Mouse (Mus musculus): ENCODE results near the gene Pdia2. TPM values are rescaled to one million over a fixed set of nuclear protein-coding genes. Genes with fewer than 3 reads are reported as not detected.

Pdia2 gene
- polyA plus RNA-seq, 1 experiment from 2014 or later: 1.0 TPM

DNA sequence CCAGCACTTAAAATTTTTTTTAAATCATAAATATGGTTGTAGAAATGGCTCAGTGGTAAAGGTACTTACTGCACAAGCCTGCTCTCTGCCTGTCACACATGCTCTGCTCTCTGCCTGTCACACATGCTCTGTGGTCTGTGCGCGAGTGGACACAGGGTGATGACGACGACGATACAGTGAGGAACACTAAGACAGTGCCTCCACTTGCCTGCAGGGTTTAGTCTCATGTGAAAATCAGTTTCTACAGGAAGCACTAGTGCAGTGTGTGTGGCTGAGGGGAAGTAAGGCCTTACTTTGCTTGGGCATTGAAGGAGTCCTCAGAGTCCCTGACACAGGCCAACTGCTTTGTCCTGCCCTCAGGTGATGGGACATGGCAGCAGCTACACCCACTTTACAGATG lies 30.9 kb upstream of the Pdia2 start:
- Histone ChIP-seq H3K9me3 (replicated peaks) (no peaks in the 10 kb centered on the region), H3K27me3 (replicated peaks) (no peaks in the 10 kb centered on the region), H3K9ac (no peak overlapping the region), H3K4me2 (no peak overlapping the region), H3K27ac (ENCODE audit: poor library complexity, severe bottlenecking) (no peak overlapping the region), H3K36me3 (no peaks in the 10 kb centered on the region), H3K4me1 (replicated peaks) (0 out of 2 replicates have a peak, but pooled peaks cover 7% of the 10 kb centered on the region), H3K4me3 (no peak overlapping the region)
- no peak for ATAC-seq (ENCODE audit: insufficient number of reproducible peaks, low FRiP score)
- 82% methylated on average over 5 of the region's 5 CpGs for WGBS

- Histone ChIP-seq H3K4me3 (no peak overlapping the region), H3K36me3 (peaks cover under 1% of the 10 kb centered on the region; the same call in 1 of the 2 replicates), H3K4me2 (no peak overlapping the region), H3K27ac (ENCODE audit: poor library complexity, severe bottlenecking) (no peak overlapping the region), H3K27me3 (replicated peaks) (no peaks in the 10 kb centered on the region), H3K9ac (no peak overlapping the region), H3K9me3 (replicated peaks) (no peaks in the 10 kb centered on the region), H3K4me1 (replicated peaks) (0 out of 2 replicates have a peak, but pooled peaks cover 7% of the 10 kb centered on the region)
- WGBS: 66% methylated on average over 12 of the region's 12 CpGs
- no peak for ATAC-seq (ENCODE audit: insufficient number of reproducible peaks, low FRiP score)
Observed at GRCm38 (mm10) chr17:26225150-26225549, 26.3 kb upstream of the Pdia2 start.

DNA sequence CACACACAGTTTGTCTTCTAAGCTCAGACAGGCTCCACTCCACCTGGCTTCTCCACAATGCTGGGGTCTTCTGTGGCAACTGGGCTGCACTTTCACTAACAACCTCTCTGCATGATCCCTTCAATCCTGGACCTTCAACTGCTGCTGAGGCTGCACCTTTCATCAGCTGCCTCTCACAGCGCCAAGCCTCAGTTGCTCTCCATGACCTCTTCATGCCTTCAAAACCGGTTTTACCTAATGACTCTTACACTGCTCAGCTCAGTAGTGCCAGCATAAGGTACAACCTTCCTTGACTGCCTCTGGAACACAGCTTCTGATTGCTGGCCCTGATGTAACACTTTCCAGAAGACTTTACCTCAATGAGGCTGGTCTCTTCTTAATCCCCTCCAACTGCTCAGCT lies 22.6 kb upstream of the Pdia2 start:
- 68% methylated on average over 2 of the region's 2 CpGs for WGBS
- no peaks in the 10 kb centered on the region for H3K9me3 ChIP-seq (replicated peaks)
- H3K4me1 ChIP-seq (replicated peaks): 0 out of 2 replicates have a peak, but pooled peaks cover 7% of the 10 kb centered on the region
- H3K4me3 ChIP-seq: no peak overlapping the region
- H3K9ac ChIP-seq: no peak overlapping the region
- no peak for ATAC-seq (ENCODE audit: insufficient number of reproducible peaks, low FRiP score)
- H3K36me3 ChIP-seq: peaks cover 3% of the 10 kb centered on the region; the same call in 1 of the 2 replicates
- no peak overlapping the region for H3K27ac ChIP-seq (ENCODE audit: poor library complexity, severe bottlenecking)
- no peak overlapping the region for H3K4me2 ChIP-seq
- H3K27me3 ChIP-seq (replicated peaks): no peaks in the 10 kb centered on the region

- H3K27me3 ChIP-seq (replicated peaks): peaks cover 5% of the 10 kb centered on the region
- no peaks in the 10 kb centered on the region for H3K9me3 ChIP-seq (replicated peaks)
- no peak for ATAC-seq (ENCODE audit: insufficient number of reproducible peaks, low FRiP score)
- no peak overlapping the region for H3K27ac ChIP-seq (ENCODE audit: poor library complexity, severe bottlenecking)
- H3K9ac ChIP-seq: no peak overlapping the region
- H3K4me1 ChIP-seq (replicated peaks): no peaks in the 10 kb centered on the region
- H3K36me3 ChIP-seq: peaks cover 15% of the 10 kb centered on the region
- 85% methylated on average over 11 of the region's 11 CpGs for WGBS
- no peak overlapping the region for H3K4me3 ChIP-seq
- H3K4me2 ChIP-seq: no peak overlapping the region
Observed at GRCm38 (mm10) chr17:26212681-26213080, 13.8 kb upstream of the Pdia2 start.

GRCm38 (mm10) chr17:26212241-26212640 lies 13.4 kb upstream of the Pdia2 start:
- peaks cover 15% of the 10 kb centered on the region for H3K36me3 ChIP-seq
- peaks cover 7% of the 10 kb centered on the region for H3K27me3 ChIP-seq (replicated peaks)
- no peaks in the 10 kb centered on the region for H3K4me1 ChIP-seq (replicated peaks)
- no peaks in the 10 kb centered on the region for H3K9me3 ChIP-seq (replicated peaks)
- no peak for ATAC-seq (ENCODE audit: insufficient number of reproducible peaks, low FRiP score)
- no peak overlapping the region for H3K9ac ChIP-seq
- H3K27ac ChIP-seq (ENCODE audit: poor library complexity, severe bottlenecking): no peak overlapping the region
- WGBS: 85% methylated on average over 7 of the region's 7 CpGs
- H3K4me2 ChIP-seq: no peak overlapping the region
- no peak overlapping the region for H3K4me3 ChIP-seq

DNA sequence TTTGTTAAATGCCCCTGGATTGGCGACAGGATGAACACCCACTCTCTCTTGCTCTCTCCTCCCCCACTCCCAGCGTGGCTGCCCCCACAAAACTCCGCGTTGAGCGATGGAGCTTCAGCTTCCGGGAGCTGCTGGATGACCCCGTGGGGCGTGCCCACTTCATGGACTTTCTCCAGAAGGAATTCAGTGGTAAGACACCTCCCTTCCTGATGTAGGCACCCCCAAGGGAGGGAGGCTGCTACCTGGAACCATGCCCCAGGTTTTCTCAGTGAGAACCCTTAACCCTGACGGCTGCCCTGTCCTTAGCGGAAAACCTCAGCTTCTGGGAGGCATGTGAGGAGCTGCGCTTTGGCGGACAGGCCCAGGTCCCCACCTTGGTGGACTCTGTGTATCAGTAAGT lies 8.8 kb upstream of the Pdia2 start, which contains the start of gene Arhgdig:
Gene Arhgdig (minus strand): TSS at position 101 of the 400 bp plus-strand sequence.
- H3K27me3 ChIP-seq (replicated peaks): peaks cover 38% of the 10 kb centered on the region
- WGBS: 86% methylated on average over 12 of the region's 12 CpGs
- no peak for ATAC-seq (ENCODE audit: insufficient number of reproducible peaks, low FRiP score)

GRCm38 (mm10) chr17:26206392-26206791 lies 7.5 kb upstream of the Pdia2 start:
- ATAC-seq (ENCODE audit: insufficient number of reproducible peaks, low FRiP score): no peak
- H3K4me2 ChIP-seq: no peak overlapping the region
- no peaks in the 10 kb centered on the region for H3K36me3 ChIP-seq
- no peaks in the 10 kb centered on the region for H3K9me3 ChIP-seq (replicated peaks)
- H3K9ac ChIP-seq: no peak overlapping the region
- peaks cover 51% of the 10 kb centered on the region for H3K27me3 ChIP-seq (replicated peaks)
- H3K27ac ChIP-seq (ENCODE audit: poor library complexity, severe bottlenecking): no peak overlapping the region
- H3K4me3 ChIP-seq: no peak overlapping the region
- WGBS: 37% methylated on average over 1 of the region's 1 CpGs
- peaks cover 7% of the 10 kb centered on the region for H3K4me1 ChIP-seq (replicated peaks)

More for the DNA sequence above, 8.8 kb upstream of the Pdia2 start, which contains the start of gene Arhgdig:
- no peak within 1 kb of the TSS for H3K4me3 ChIP-seq
- H3K9ac ChIP-seq: no peak within 1 kb of the TSS
- peaks cover 2% of the 10 kb centered on the region; the same call in 1 of the 2 replicates for H3K36me3 ChIP-seq
- H3K4me1 ChIP-seq (replicated peaks): peaks cover 2% of the 10 kb centered on the region
- H3K4me2 ChIP-seq: no peak within 1 kb of the TSS
- H3K27ac ChIP-seq (ENCODE audit: poor library complexity, severe bottlenecking): no peak within 1 kb of the TSS
- H3K9me3 ChIP-seq (replicated peaks): no peaks in the 10 kb centered on the region

DNA sequence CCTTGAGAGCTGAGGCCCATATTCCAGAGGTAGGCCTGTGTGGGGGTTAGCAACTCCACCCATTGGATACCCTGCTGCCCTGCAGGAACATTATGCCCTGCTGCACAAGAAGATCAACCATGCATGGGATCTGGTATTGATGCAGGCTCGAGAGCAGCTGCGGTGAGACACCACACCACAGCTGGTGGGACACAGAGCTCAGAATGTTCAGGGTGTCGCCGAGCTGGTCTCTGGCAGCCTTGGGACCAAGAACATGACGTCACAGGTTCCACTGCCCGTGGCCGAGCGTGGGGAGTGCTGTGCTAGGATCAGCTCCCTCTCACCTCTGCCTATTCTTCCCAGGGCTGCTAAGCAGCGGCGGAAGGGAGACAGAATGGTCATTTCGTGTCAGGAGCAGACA lies 5.9 kb upstream of the Pdia2 start:
- Histone ChIP-seq H3K4me3 (no peak overlapping the region), H3K9me3 (replicated peaks) (no peaks in the 10 kb centered on the region), H3K9ac (no peak overlapping the region), H3K4me1 (replicated peaks) (peaks cover 15% of the 10 kb centered on the region), H3K27me3 (replicated peaks) (peaks cover 65% of the 10 kb centered on the region), H3K4me2 (no peak overlapping the region), H3K27ac (ENCODE audit: poor library complexity, severe bottlenecking) (no peak overlapping the region), H3K36me3 (no peaks in the 10 kb centered on the region)
- WGBS: 33% methylated on average over 11 of the region's 11 CpGs
- ATAC-seq (ENCODE audit: insufficient number of reproducible peaks, low FRiP score): no peak

- Histone ChIP-seq H3K4me1 (replicated peaks) (peaks cover 15% of the 10 kb centered on the region), H3K9me3 (replicated peaks) (no peaks in the 10 kb centered on the region), H3K9ac (peak overlapping the region; percentile 25), H3K36me3 (no peaks in the 10 kb centered on the region), H3K27me3 (replicated peaks) (peaks cover 79% of the 10 kb centered on the region), H3K4me3 (peak overlapping the region; percentile 55), H3K4me2 (peak overlapping the region; percentile 98), H3K27ac (ENCODE audit: poor library complexity, severe bottlenecking) (no peak overlapping the region)
- WGBS: 2% methylated on average over 30 of the region's 30 CpGs
- ATAC-seq (ENCODE audit: insufficient number of reproducible peaks, low FRiP score): no peak
Observed at GRCm38 (mm10) chr17:26203321-26203811, 4.5 kb upstream of the Pdia2 start.

GRCm38 (mm10) chr17:26202737-26203136 lies 3.9 kb upstream of the Pdia2 start, which contains the start of gene Rgs11:
TSS of gene Rgs11 (plus strand) at chr17:26202951.
- Histone ChIP-seq H3K9ac (peak within 1 kb of the TSS; percentile 25), H3K27me3 (replicated peaks) (peaks cover 74% of the 10 kb centered on the region), H3K4me1 (replicated peaks) (peaks cover 15% of the 10 kb centered on the region), H3K4me3 (peak within 1 kb of the TSS; percentile 55), H3K27ac (ENCODE audit: poor library complexity, severe bottlenecking) (no peak within 1 kb of the TSS), H3K9me3 (replicated peaks) (no peaks in the 10 kb centered on the region), H3K4me2 (peak within 1 kb of the TSS; percentile 98), H3K36me3 (peaks cover 5% of the 10 kb centered on the region; the same call in 1 of the 2 replicates)
- no peak for ATAC-seq (ENCODE audit: insufficient number of reproducible peaks, low FRiP score)
- WGBS: 2% methylated on average over 22 of the region's 22 CpGs

DNA sequence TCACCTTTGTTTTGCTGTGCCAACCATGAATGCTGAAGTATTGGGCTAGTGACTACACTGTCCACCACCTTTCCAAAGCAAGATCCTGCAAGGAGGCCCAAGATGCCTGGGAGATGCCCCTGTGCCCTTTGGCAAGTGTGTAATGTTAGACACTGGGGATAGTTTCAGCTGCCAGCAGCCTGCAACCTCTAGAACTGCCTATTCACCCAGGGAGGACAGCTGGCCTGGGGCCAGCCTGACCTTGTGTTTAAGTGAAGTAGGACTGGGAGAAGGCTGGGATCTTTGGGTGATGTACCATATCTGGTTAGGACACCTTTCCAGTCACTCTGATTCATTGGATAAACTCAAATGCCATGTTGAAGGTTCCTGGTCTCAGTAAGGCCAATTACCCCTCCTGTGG lies 3.1 kb upstream of the Pdia2 start:
- no peak for ATAC-seq (ENCODE audit: insufficient number of reproducible peaks, low FRiP score)
- Histone ChIP-seq H3K9me3 (replicated peaks) (no peaks in the 10 kb centered on the region), H3K4me3 (no peak overlapping the region), H3K27ac (ENCODE audit: poor library complexity, severe bottlenecking) (no peak overlapping the region), H3K4me1 (replicated peaks) (peaks cover 15% of the 10 kb centered on the region), H3K27me3 (replicated peaks) (peaks cover 71% of the 10 kb centered on the region), H3K9ac (no peak overlapping the region), H3K36me3 (peaks cover 12% of the 10 kb centered on the region; the same call in 1 of the 2 replicates), H3K4me2 (0 out of 2 replicates have a peak overlapping the region, but pooled peaks have one; percentile 98)
